Mouse (Mus musculus) right cerebral cortex, adult 2 months (tissue): ENCODE measurements around the gene Ddx31.

Experiments
- DNase-seq, 2 experiments: peaks; one replicate each; pipeline ENCODE4 v3.0.0; 2021 to 2022; ENCODE audit warnings: low spot score in 2 of 2

Gene Ddx31

DNA sequence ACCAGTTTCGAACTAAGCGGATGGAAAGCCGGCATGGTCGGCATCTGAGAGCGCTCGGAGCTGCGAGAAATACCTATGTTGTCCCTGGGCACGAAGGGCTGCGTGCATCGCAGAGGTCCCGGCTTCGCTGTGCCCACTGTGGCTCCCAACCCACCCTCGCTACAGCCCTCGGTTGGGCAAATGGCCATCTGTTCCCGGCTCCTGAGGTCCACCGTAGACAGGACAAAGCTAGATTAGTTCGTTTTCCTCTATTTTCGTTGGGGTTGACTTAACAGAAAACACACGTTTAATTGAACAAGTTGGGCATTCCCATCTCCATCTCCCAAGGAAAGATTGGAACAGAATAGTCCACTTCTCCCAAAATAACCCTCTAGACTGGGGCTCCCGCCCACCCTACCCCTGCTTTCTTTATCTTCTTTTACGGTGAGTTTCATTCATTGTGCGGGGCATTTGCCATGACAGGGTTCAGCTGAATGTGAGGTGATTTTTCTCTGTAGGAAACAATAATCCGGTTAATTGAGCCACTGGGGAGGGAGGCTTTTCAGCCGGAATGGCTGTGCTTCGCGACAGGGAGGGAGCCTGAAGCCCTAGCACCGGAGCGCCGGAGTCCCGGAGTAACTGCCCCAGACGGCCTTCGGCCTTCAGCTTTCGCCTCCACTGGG, 72.0 kb downstream of the Ddx31 start:
- no peak for DNase-seq

DNA sequence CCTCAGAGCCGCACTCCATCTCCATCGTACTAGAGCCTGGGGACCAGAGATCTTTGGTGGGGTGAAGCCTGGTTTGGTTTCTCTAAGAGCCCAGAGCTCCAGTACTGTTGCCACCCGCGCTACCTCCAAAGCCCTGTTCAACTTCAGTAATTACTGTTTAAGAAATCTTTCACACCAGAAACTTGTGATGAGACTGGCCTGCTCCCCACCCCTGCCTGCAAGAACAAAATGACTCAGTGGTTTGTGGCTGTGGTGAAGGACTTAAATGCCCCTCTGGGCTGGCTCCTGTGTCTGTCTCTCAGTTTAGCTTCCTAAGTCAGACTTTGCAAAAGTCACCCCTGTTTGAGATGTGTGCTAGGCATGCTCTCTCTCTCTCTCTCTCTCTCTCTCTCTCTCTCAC, 72.8 kb downstream of the Ddx31 start:
- no peak for DNase-seq

DNA sequence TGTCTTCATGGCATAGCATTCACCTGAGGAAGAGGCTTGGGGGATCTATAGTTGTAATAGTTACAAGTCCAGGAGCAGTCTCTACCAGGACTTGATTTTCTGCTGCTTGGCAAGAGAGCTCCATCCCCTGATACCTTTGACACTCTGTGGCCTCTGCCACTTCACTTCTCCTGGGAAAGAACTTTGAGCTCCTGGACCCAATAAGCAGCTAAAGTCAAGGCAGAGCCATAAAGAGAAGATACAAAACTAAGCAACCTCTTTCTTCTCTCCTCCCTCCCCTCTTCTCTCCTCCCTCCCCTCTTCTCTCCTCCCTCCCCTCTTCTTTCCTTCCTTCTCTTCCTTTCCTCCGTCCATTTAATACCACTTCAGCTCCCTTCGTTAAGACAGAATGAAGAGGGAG, 73.9 kb downstream of the Ddx31 start:
- DNase-seq: no peak

DNA sequence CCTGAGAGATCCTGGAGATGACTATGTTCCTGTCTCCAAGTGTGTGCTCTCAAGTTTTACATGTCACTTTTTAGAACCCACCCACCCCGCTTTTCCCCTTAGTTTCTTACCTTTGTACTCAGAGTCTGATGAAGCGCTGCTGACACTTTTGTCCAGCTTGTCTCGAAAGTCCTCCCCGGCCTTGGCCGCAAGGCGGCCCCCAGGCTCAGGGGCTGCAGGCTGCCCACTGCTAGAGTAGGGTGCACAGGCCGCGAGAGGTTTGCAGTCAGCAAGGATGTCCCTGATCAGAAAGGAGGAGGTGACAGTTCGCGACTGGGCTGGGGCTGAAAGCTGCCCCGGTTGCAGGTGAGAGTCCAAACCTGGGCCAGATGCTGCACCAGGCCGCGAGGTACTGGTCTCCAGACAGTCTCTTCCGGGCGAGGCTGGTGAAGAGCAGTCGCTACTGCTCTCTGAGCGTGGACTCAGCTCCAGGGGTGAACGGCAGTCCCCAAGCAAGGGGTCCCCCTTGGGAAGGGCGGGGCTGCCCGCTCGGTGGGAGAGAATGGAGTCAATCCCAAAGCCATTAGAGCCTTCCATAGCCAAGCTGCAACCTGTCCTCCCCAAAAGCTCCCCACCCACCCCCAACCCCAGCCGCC, 75.0 kb downstream of the Ddx31 start:
- no peak for DNase-seq

DNA sequence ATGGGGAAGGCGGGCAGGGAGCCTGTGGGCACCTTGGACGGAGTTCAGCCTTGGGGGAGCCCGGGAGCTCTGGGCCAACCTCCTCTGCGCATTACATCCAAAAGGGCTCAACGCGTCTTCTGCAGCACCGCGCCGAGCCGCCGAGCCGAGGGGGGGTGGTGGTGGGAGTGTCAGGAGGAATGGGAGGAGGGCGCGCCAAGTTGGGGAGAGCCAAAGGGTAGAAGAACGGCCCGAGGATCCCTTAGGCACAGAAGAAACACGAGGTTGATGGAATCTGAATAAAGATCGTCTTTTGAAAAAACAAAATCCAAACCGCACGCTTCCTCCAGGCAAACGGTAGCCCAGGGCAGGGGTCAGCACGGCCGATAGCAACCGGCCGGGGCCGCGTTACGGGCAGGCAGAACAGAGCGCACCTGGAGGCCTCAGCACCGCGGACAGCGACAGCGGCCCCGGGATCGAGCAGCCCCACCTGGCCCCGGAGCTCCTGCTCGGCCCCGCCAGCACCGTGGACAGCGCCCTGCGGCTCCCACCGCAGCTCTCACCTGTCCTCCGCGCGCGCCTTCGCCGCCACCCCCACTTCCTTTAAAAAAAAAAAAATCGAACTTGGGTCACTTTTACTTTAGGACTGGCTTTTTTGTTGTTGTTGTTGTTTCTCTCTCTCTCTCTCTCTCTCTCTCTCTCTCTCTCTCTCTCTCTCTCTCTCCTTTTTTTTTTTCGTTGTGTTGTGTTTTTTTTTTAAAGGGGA, 75.7 kb downstream of the Ddx31 start:
- DNase-seq: no peak

DNA sequence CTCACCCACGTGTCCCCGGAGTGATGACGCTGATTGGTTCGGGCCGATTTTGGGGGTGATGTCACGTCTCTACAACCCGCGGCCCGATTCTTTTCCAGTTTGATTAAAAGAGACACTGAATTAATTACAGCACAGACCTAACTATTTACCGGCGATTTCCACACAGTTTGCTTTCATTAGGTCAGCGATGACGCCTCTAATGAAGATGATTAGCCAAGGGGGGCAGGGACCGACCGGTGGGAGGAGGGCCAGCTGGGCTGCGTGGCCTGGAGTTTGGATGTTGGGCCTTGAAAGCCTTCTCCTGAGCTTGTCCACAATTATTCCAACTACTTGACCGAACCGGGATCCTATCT, 76.3 kb downstream of the Ddx31 start, which contains the start of gene Barhl1:
Gene Barhl1, minus strand, starts transcription at position 156 of the 353 bp plus-strand sequence.
- DNase-seq: no peak

DNA sequence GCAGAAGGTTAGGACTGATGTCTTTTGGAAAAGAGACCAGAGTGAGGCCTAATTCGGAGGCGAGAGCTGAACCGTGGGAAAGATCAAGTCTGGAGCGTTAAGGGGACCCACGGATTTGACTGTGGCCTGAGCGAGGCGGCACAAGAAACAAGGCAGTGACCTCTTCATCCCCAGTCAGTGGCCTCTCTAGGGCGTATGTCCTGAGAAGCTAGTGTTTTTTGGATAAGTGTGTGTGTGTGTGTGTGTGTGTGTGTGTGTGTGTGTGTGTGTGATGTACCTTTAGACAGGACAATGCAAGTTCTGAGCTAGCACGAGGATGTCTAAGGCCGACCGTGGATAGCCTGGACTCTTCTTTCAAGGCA, 76.9 kb downstream of the Ddx31 start:
- no peak for DNase-seq

DNA sequence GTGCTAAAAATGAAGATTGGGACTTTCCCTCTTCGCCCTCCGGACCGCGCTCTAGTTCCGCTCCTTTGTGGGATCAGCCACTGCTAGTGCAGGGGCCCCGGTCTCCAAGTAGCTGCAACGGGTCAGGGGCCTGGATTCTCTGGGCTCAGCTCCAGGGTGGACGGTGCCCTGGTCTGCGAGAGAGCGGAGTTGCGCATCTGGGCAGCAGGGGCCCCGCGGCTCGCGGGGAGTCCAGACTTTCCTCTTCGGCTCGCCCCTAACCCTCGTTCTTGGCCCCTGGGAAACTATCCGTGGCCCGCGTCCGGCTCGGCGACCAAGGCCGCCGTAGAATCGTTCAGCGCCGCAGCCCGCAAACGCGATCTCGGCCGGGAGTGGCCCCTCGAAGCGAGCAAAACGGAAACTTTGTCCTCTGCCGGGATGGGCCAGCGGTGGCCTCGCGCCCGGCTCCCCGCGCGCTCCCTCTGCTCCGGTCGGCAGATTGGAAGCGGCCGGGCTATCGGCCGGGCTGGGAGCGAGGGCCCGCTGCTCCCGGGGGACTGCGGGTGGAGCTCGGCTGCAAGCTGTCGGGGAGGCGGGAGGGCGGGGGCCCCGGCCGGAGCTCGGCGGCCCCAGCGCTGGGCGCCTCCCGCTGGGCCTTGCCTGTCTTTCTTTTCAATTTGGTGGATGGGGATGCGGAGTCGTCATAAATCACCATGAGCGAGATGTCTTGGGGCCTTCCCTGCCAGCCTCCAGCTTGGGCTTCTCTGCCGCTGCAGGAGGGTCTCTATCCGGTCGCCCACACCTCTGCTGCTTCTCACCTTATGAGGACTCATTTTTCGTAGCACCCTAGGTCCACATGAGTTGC, 77.5 kb downstream of the Ddx31 start:
- no peak for DNase-seq

DNA sequence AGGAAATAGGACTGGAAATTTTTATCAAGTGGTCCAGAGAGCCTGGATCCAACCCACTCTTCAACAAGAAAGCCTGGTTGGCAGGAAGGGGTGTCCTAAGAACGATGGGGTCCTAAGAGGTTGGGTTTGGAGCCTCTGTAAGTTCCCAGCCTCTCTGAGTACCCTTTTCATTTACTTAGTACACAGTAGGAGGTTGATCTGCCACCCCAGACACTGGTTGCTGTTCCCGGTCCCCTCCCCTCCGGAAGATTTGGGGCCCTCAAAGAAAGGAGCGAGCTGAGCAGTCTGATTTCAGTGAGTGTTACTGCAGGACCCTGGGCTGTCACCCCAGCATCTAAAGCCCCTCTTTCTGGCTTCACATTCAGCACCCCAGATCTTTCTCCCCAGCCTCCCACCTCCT, 78.8 kb downstream of the Ddx31 start:
- no peak for DNase-seq

DNA sequence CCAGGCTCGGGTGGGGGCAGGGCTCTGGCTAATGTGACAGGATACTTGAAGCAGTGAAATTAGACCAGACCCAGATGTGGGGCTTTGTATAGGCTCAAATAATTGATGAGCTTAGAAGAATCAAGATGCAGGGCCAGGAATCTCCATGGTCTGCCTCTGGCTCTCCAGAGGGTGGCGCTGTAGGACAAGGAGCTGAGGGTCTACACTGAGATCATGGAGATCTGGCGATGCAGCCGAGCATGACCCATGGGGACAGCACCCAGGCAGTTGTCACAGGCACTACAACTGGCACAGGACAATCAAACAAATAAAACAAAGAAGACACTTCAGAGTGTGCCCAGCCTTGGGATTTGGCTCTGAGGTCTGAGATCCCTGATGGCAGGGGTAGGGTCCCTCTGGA, 83.7 kb downstream of the Ddx31 start:
- peak; percentile 68 to 79 for DNase-seq

DNA sequence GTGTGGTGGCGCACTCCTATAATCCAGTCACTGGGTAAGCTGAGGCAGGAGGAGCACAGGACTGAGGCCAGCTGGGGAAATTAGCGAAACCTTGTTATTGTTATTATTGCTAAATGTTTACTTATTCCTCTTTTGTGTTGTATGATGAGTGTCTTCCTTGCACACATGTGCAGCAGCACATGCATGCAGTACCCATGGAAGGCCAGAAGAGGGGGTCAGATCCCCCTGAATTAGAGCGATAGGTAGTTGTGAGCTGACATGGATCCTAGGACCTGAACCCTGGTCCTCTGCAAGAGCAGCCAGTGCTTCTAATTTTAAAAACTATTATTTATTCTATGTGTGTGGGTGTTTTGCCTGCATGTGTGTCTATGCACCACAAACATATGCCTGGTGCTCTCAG, 90.4 kb downstream of the Ddx31 start:
- no peak for DNase-seq

DNA sequence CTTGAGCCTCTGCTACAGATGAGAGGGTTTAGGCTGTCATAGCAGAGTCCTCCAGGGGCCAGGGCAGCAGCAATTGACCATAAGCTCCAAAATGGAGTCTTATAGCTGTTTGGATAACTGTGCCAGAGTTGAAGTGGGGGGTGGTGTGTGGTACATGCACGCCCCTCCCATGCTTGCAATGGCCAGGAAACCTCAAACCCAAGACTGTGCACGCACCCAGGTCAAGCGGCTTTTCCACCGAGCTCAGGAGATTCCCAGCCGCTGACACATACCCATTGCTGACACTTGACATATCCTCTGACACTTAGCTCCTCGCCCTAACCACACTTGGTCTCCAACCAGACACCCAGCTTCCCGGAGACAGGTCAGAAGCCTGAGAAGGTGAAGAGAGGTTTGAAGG, 98.8 kb downstream of the Ddx31 start:
- no peak for DNase-seq

DNA sequence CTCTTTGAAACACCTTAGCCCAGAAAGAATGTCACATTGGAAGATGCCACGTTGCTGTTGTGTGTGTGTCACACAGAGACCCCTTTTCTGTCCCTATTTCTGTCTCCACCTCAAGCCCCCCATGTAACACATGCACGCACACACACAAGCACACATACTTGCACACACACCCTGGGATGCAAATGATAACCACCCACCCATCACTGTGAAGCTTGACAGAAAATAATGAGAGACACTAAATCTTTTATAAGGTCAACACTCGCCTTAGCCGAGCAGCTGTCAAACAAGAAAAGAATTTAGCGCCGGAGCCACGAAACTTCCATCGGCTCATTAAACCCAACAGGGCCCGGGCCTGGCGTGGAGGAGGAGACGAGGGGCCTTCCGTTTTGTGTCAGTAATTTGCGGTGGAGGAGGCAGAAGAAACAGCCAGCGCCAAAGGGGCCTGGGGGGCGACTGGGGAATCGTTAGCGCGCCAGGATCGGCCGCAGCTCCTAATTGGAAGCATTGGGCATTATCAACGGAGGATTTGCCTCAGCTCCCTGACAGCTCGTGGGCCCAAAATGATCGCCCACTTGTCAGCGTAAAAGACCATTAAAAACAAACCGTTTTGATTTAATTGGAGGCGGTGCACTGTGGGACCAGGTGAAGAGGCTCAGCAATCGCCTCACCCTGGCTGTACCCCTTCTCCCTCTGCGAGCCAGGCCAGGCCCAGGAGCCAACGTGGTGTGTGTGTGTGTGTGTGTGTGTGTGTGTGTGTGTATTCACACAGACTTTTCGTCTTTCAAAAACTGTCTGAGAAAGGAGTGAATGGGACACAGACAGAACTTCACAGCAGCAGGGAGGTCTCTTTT, 103.7 kb downstream of the Ddx31 start:
- no peak for DNase-seq

DNA sequence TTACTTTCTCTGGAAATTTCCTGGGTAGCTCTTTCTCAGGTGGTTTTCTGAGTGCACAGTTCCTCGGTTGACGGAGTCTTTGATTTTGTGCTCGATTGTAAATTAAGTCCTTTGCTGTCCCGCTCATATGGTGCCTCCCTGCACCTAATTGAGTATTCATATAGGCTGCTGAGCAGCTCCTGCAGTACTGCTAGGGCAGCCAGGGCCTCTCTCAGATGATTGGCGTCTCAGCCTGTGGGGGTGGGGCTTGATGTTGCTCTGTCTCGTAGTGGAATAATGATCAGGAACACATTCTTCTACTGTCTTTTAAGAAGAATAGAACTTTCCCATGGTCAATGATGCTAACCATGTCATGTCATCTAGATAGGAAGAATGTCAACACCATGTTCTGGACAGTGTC, 105.2 kb downstream of the Ddx31 start:
- no peak for DNase-seq

DNA sequence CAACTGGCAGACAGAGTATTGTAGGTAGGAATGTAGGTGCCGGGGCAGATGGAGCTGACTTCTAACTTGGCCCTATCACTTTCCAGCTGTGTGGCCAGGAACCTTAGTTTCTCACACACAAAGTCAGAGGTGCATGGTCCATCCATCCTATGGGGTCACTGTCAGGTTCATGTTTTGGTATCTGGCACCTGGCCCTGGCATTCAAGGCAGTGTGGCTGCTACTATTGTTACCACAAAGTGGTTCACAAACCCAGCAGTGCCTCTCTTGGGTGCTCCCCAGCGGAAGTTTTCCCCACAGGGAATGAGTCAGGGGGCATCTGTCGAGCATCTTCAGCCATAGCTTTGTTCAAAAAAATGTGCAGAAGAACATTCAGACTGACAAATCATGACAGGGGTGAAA, 106.1 kb downstream of the Ddx31 start:
- DNase-seq: no peak

DNA sequence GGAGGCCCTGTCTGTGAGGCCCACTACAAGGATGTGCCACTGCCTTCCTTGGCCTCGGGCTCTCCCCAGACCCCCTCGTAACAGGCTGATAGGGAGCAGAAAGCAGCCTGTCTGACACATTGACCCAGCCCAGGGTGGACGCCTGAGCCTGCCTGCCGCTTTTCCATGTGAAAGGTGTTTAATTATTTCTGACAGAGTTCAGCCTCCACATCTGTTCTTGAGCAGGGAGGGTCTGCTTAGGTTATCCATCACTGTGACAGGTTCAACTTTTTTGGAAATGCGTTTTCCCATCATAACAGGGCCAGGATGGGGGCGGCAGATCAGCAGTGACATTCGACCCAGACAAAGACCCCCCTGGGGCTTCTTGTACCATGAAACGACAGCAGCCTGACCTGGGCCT, 112.8 kb downstream of the Ddx31 start:
- no peak for DNase-seq

DNA sequence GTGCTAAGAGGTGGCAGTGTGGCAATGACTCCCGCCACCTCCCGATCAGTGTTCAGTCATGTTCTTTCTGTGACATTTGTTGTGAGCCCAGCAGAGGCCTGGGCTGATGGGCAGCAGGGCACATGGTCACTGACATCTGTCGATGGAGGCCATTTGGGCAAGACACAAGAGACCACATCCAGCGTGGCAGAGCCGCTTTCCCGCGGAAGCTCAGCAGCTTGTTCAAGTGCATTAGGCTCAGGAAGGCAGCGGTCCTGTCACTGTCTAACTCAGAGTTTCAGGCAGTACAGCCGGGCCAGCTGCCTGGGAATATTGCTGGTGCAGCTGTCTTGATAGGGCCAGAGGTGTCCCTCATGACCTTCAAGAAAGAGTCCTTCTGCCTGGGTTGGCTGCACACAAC, 114.4 kb downstream of the Ddx31 start:
- no peak for DNase-seq
